In genomic region chr2:25172629-25173028, GRCm38 (mm10) we compare ENCODE assay signal across 14 mouse cellular contexts. TPM values are rescaled to one million over a fixed set of nuclear protein-coding genes. Genes with fewer than 3 reads are reported as not detected.
DNase-seq lines count a peak whose midpoint lies in the region; ATAC-seq and TF ChIP-seq lines count a peak whose summit lies in the region.
"Had no signal": no experiment of that assay in that cellular context is flagged by ENCODE, and none has a peak within 500 bp of the region (broad histone marks: within the 10 kb centered on the region; RNA-seq: fewer than 3 reads in every experiment).

No protein-coding gene starts in this region.

- peaks cover 48% of the 10 kb centered on the region for H3K4me1 ChIP-seq in liver, postnatal 0 days (ENCODE audit: insufficient read depth)
- peaks cover 71% of the 10 kb centered on the region for H3K4me1 ChIP-seq in hindbrain, embryonic 13.5 days (replicated peaks)

- no peaks in the 10 kb centered on the region for H3K27me3 ChIP-seq in liver, postnatal 0 days (ENCODE audit: insufficient read depth, low read length)
- no peaks in the 10 kb centered on the region for H3K27me3 ChIP-seq in hindbrain, embryonic 13.5 days
- H3K27me3 ChIP-seq: midbrain, embryonic 15.5 days had no signal

- H3K36me3 ChIP-seq in liver, postnatal 0 days (replicated peaks; ENCODE audit: insufficient read depth, low read length) = no peaks in the 10 kb centered on the region
- no peaks in the 10 kb centered on the region for H3K36me3 ChIP-seq in hindbrain, embryonic 13.5 days
- H3K36me3 ChIP-seq: hindbrain, embryonic 12.5 days; midbrain, embryonic 15.5 days had no signal

- WGBS in liver, postnatal 0 days (ENCODE audit: insufficient replicate concordance) = 46% methylated on average over 8 of the region's 8 CpGs
- WGBS in hindbrain, embryonic 13.5 days = 76% methylated on average over 8 of the region's 8 CpGs

- intact Hi-C loops in heart, postnatal 25 days (cut with DNase I) = no loop called here

- TF ChIP-seq CTCF in liver, postnatal 0 days (IDR thresholded peaks at IDR 0.05; ENCODE audit: low read depth) = no peak

- 0 out of 2 replicates have a peak, but pooled peaks have one; percentile 33 for ATAC-seq in common myeloid progenitor, adult 5-6 weeks (replicated peaks; ENCODE audit: low read depth, poor library complexity, severe bottlenecking)
- no peak for ATAC-seq in liver, postnatal 0 days
- ATAC-seq in hindbrain, embryonic 13.5 days (ENCODE audit: low FRiP score) = no peak
- ATAC-seq: midbrain, embryonic 15.5 days had no signal

- no peak overlapping the region for H3K4me3 ChIP-seq in liver, postnatal 0 days (ENCODE audit: low read depth, low read length)
- H3K4me3 ChIP-seq in hindbrain, embryonic 13.5 days = no peak overlapping the region
- H3K4me3 ChIP-seq: hindbrain, embryonic 12.5 days; midbrain, embryonic 15.5 days had no signal

- H3K9ac ChIP-seq in liver, postnatal 0 days (replicated peaks) = no peak overlapping the region
- no peak overlapping the region for H3K9ac ChIP-seq in hindbrain, embryonic 13.5 days
- H3K9ac ChIP-seq: hindbrain, embryonic 12.5 days; midbrain, embryonic 15.5 days had no signal

- DNase-seq in heart, adult 11 months = peak; percentile 87
- DNase-seq in heart, postnatal 25 days (ENCODE audit: low spot score) = no peak
- DNase-seq in 3T3-L1 (ENCODE audit: low read depth, low spot score) = peak; percentile 79
- DNase-seq in liver, postnatal 0 days = peak; percentile 34
- DNase-seq in cerebellum, adult 11-12 months = no peak
- DNase-seq in cerebellum, adult 9-10 months = no peak
- DNase-seq: cerebellum, adult 2 months; gastrocnemius, postnatal 36 days had no signal

- H3K4me2 ChIP-seq in liver, postnatal 0 days (ENCODE audit: low read depth, low read length) = no peak overlapping the region
- H3K4me2 ChIP-seq in hindbrain, embryonic 13.5 days = no peak overlapping the region
- H3K4me2 ChIP-seq: hindbrain, embryonic 12.5 days; midbrain, embryonic 15.5 days had no signal

- no peaks in the 10 kb centered on the region for H3K9me3 ChIP-seq in liver, postnatal 0 days (ENCODE audit: low read length)
- H3K9me3 ChIP-seq in hindbrain, embryonic 13.5 days = no peaks in the 10 kb centered on the region
- H3K9me3 ChIP-seq: hindbrain, embryonic 12.5 days; midbrain, embryonic 15.5 days had no signal

- TF ChIP-seq EP300 in liver, postnatal 0 days (IDR thresholded peaks at IDR 0.05; ENCODE audit: low read depth) = no peak

- no peak overlapping the region for H3K27ac ChIP-seq in liver, postnatal 0 days (ENCODE audit: low read depth)
- no peak overlapping the region for H3K27ac ChIP-seq in hindbrain, embryonic 13.5 days
- H3K27ac ChIP-seq: hindbrain, embryonic 12.5 days; midbrain, embryonic 15.5 days had no signal

RNA-seq across cellular contexts. Expression of gene Nrarp, which starts 7.9 kb away (rescaled TPM):
- total RNA-seq in heart, postnatal 25 days (2021) = 10 to 100 TPM in 1 of 2 experiments, 1 to 10 TPM in 1; 7.2 to 11.5 TPM
- total RNA-seq in common myeloid progenitor, adult 5-6 weeks (2017) = 0.39 and 2.2 TPM in 2 replicates
- polyA plus RNA-seq in liver, postnatal 0 days (2015; fragmentation: Nextera tagmentation; extraction: Ambion mirVana) = 1.3 and 1.7 TPM in 2 replicates
- 21.4 and 24.6 TPM in 2 replicates for polyA plus RNA-seq in hindbrain, embryonic 13.5 days (2015; fragmentation: Nextera tagmentation; extraction: Ambion mirVana)

RNA-seq across cellular contexts. Expression of gene Tor4a, which starts 24.1 kb away (rescaled TPM):
- total RNA-seq in heart, postnatal 25 days (2021) = 1 to 10 TPM; 4.1 to 4.2 TPM
- 15.7 and 18.1 TPM in 2 replicates for total RNA-seq in common myeloid progenitor, adult 5-6 weeks (2017)
- 5.4 and 6.0 TPM in 2 replicates for polyA plus RNA-seq in liver, postnatal 0 days (2015; fragmentation: Nextera tagmentation; extraction: Ambion mirVana)
- polyA plus RNA-seq in hindbrain, embryonic 13.5 days (2015; fragmentation: Nextera tagmentation; extraction: Ambion mirVana) = 1.6 and 1.9 TPM in 2 replicates

RNA-seq across cellular contexts. Expression of gene Nelfb, which starts 38.7 kb away (rescaled TPM):
- 10 to 100 TPM; 36.1 to 40.6 TPM for total RNA-seq in heart, postnatal 25 days (2021)
- total RNA-seq in common myeloid progenitor, adult 5-6 weeks (2017) = 28.8 and 47.4 TPM in 2 replicates
- 19.3 and 22.3 TPM in 2 replicates for polyA plus RNA-seq in liver, postnatal 0 days (2015; fragmentation: Nextera tagmentation; extraction: Ambion mirVana)
- polyA plus RNA-seq in hindbrain, embryonic 13.5 days (2015; fragmentation: Nextera tagmentation; extraction: Ambion mirVana) = 98.3 and 104 TPM in 2 replicates

RNA-seq across cellular contexts. Expression of gene Stpg3, which starts 41.8 kb away (rescaled TPM):
- total RNA-seq in heart, postnatal 25 days (2021) = not detected
- not detected in 2 replicates for total RNA-seq in common myeloid progenitor, adult 5-6 weeks (2017)
- polyA plus RNA-seq in liver, postnatal 0 days (2015; fragmentation: Nextera tagmentation; extraction: Ambion mirVana) = not detected in 2 replicates
- not detected in 2 replicates for polyA plus RNA-seq in hindbrain, embryonic 13.5 days (2015; fragmentation: Nextera tagmentation; extraction: Ambion mirVana)
- total RNA-seq: gastrocnemius, postnatal 36 days; liver, adult 2 months had no signal
- polyA plus RNA-seq: cerebellum, adult 2 months; hindbrain, embryonic 12.5 days; large intestine, adult 2 months; liver, adult 2 months; midbrain, embryonic 15.5 days had no signal

RNA-seq across cellular contexts. Expression of gene Fam166a, which starts 45.9 kb away (rescaled TPM):
- not detected for total RNA-seq in heart, postnatal 25 days (2021)
- not detected in 2 replicates for total RNA-seq in common myeloid progenitor, adult 5-6 weeks (2017)
- polyA plus RNA-seq in liver, postnatal 0 days (2015; fragmentation: Nextera tagmentation; extraction: Ambion mirVana) = not detected in 2 replicates
- polyA plus RNA-seq in hindbrain, embryonic 13.5 days (2015; fragmentation: Nextera tagmentation; extraction: Ambion mirVana) = 0.40 and 1.3 TPM in 2 replicates
- total RNA-seq: gastrocnemius, postnatal 36 days; liver, adult 2 months had no signal
- polyA plus RNA-seq: large intestine, adult 2 months had no signal

Comparison
In these comparisons a context has a peak if more than half of its experiments do, and no peak if none do; other contexts are left out.
1. DNase-seq: peak in heart, adult 11 months (single experiment), 3T3-L1 (single experiment) and liver, postnatal 0 days (single experiment); none in heart, postnatal 25 days (single experiment), cerebellum, adult 11-12 months (single experiment) and cerebellum, adult 9-10 months (single experiment).